Mouse (Mus musculus): Measurements from ENCODE around the gene Hist1h1t. TPM values are rescaled to one million over a fixed set of nuclear protein-coding genes. Genes with fewer than 3 reads are reported as not detected.
"Not testable (repeated sequence)": the region's sequence is repeated elsewhere in the genome, so short reads cannot be mapped to it uniquely, and the experiment has no call there.

Hist1h1t gene
- polyA plus RNA-seq, 1 experiment = not detected

DNA sequence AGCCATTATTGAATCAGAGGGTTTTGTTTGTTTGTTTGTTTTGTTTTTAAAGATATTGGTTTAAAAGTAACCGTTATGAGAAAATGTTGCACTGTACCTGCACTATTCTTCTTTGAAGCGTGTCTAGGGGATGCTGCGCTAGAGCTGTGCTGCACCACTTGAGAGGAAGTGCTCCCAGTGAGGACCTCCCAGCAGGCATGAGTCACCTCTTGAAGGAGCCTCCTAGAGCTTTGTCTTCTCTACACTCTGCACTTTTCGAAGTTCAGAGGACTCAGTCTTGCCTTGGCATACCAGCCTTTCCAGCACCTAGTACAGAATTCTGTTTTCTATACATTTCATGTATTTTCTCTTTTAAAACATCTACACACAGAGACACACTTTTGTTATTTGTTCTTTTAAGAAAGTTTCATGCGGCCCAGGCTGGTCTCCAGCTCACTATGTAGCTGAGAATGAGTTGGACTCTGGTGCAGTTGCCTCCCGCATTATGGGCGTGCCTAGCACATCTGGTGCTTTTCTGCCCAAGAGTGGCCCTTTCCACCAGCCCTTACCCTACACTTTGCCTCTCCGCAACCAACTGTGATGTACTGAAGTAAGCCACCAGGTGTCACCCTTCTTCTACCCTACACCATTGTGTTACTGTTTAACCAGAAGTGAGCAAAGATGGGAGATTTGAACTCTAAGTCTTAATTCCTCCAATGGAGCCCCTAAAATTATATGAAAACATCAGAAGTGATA, 5.3 kb downstream of the Hist1h1t start:
- TF ChIP-seq POLR2A (IDR thresholded peaks at IDR 0.05; ENCODE audit: low read depth, low read length) (no peak), CTCF (conservative IDR thresholded peaks at IDR 0.05; ENCODE audit: insufficient read depth, insufficient read length, low read depth, low read length) (peak; percentile 80)
- H3K27ac ChIP-seq (ENCODE audit: insufficient read depth, low read depth, low read length) = no peak overlapping the region
- 21% methylated on average over 8 of the region's 8 CpGs for WGBS
- H3K27me3 ChIP-seq (replicated peaks; ENCODE audit: control insufficient read depth, insufficient read depth, low read length) = no peaks in the 10 kb centered on the region
- DNase-seq = peak; percentile 90
- H3K36me3 ChIP-seq (ENCODE audit: control insufficient read depth, insufficient read depth, low read length) = no peaks in the 10 kb centered on the region; the same call in 1 of the 2 replicates
- H3K4me1 ChIP-seq (ENCODE audit: control insufficient read depth, insufficient read depth, low read length) = no peaks in the 10 kb centered on the region; the same call in 1 of the 2 replicates
- no peak overlapping the region for H3K4me3 ChIP-seq (ENCODE audit: insufficient read depth, low read depth, low read length)

DNA sequence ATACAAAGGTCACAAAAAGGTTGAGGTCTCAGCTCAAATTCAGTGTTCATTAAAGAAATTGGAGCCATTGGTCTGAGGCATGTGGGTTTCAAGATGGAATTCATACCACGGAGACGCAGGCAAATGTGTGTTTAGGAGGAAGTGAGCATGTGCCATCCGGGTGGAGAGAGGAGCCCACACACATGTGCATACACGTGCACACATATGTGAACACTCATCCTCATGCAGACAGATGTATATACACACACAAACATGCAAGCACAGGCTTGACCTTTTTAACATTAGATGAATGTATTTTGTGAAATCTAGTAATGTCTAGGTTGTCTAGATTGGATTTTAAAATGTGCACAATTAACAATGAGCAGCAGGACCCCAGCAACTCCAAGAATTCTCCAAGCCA, 6.6 kb downstream of the Hist1h1t start:
- no peak overlapping the region for H3K4me3 ChIP-seq (ENCODE audit: insufficient read depth, low read depth, low read length)
- H3K36me3 ChIP-seq (ENCODE audit: control insufficient read depth, insufficient read depth, low read length) = no peaks in the 10 kb centered on the region; the same call in 1 of the 2 replicates
- no peak for DNase-seq
- WGBS = 78% methylated on average over 4 of the region's 4 CpGs
- H3K27me3 ChIP-seq (replicated peaks; ENCODE audit: control insufficient read depth, insufficient read depth, low read length) = no peaks in the 10 kb centered on the region
- no peaks in the 10 kb centered on the region; the same call in 1 of the 2 replicates for H3K4me1 ChIP-seq (ENCODE audit: control insufficient read depth, insufficient read depth, low read length)
- TF ChIP-seq POLR2A (IDR thresholded peaks at IDR 0.05; ENCODE audit: low read depth, low read length) = no peak
- TF ChIP-seq CTCF (conservative IDR thresholded peaks at IDR 0.05; ENCODE audit: insufficient read depth, insufficient read length, low read depth, low read length) = no peak
- no peak overlapping the region for H3K27ac ChIP-seq (ENCODE audit: insufficient read depth, low read depth, low read length)

- H3K4me3 ChIP-seq (ENCODE audit: insufficient read depth, low read depth, low read length); H3K4me1 ChIP-seq (ENCODE audit: control insufficient read depth, insufficient read depth, low read length): not testable (repeated sequence)
- WGBS = 63% methylated on average over 2 of the region's 2 CpGs
These were observed 7.2 kb downstream of the Hist1h1t start for GRCm38 (mm10) chr13:23702801-23703200.

DNA sequence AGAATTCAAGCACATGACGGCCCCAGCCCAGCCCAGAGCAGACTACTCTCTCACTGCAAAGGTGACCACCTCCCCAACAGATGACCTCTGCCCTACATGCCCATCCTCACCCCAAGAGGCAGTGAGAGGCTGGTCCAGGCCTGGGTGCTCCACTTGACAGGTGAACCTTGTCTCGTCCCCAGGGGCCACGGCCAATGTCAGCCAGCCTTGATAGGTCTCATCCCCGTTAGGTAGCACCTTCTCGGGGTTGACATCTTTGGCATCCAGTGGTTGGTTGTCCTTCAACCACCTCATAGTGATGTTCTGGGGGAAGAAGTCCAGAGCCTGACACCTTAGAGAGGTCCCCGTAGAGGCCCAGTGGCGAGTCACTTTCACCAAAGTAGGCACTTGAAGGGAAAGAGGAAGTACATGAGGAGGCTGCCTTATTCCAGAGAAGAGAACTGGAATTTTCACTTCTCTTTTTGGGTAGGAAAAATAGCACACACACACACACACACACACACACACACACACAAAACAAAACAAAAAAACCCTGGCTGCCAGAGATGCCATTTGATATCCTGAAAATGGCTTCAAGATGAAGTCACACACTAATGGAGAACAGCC, 10.2 kb downstream of the Hist1h1t start:
- no peak overlapping the region for H3K27ac ChIP-seq (ENCODE audit: insufficient read depth, low read depth, low read length)
- no peak for TF ChIP-seq CTCF (conservative IDR thresholded peaks at IDR 0.05; ENCODE audit: insufficient read depth, insufficient read length, low read depth, low read length)
- TF ChIP-seq POLR2A (IDR thresholded peaks at IDR 0.05; ENCODE audit: low read depth, low read length) = no peak

More at GRCm38 (mm10) chr13:23702801-23703200, 7.2 kb downstream of the Hist1h1t start:
- not testable (repeated sequence) for H3K36me3 ChIP-seq (ENCODE audit: control insufficient read depth, insufficient read depth, low read length); H3K27me3 ChIP-seq (replicated peaks; ENCODE audit: control insufficient read depth, insufficient read depth, low read length); H3K27ac ChIP-seq (ENCODE audit: insufficient read depth, low read depth, low read length); DNase-seq

DNA sequence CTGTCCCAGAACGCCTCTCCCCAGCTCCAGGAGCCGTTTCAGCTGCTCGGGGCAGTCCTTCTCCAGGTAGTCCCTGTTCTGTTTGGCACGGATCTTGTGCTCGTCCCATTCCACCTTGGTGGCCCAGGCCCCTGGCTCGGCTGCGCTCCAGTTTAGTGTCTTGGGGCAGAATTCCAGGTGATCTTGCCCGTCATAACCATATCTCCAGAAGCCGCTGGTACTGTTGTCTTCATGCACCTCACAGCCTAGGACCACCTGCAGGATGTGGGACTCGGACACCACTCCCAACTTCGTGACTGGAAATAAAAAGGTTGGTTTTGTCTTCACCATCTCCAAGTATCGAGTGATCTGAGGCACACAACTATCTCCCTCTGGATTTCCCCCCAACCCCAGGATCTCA, 11.2 kb downstream of the Hist1h1t start:
- Histone ChIP-seq H3K27ac (ENCODE audit: insufficient read depth, low read depth, low read length) (no peak overlapping the region), H3K4me1 (ENCODE audit: control insufficient read depth, insufficient read depth, low read length) (0 out of 2 replicates have a peak, but pooled peaks cover 3% of the 10 kb centered on the region), H3K4me3 (ENCODE audit: insufficient read depth, low read depth, low read length) (no peak overlapping the region), H3K36me3 (ENCODE audit: control insufficient read depth, insufficient read depth, low read length) (no peaks in the 10 kb centered on the region; the same call in 1 of the 2 replicates), H3K27me3 (replicated peaks; ENCODE audit: control insufficient read depth, insufficient read depth, low read length) (no peaks in the 10 kb centered on the region)
- no peak for DNase-seq
- no peak for TF ChIP-seq CTCF (conservative IDR thresholded peaks at IDR 0.05; ENCODE audit: insufficient read depth, insufficient read length, low read depth, low read length)
- TF ChIP-seq POLR2A (IDR thresholded peaks at IDR 0.05; ENCODE audit: low read depth, low read length) = no peak
- 97% methylated on average over 12 of the region's 12 CpGs for WGBS

More for the DNA sequence above, 10.2 kb downstream of the Hist1h1t start:
- Histone ChIP-seq H3K4me1 (ENCODE audit: control insufficient read depth, insufficient read depth, low read length) (peaks cover 3% of the 10 kb centered on the region; the same call in 1 of the 2 replicates), H3K27me3 (replicated peaks; ENCODE audit: control insufficient read depth, insufficient read depth, low read length) (no peaks in the 10 kb centered on the region), H3K36me3 (ENCODE audit: control insufficient read depth, insufficient read depth, low read length) (no peaks in the 10 kb centered on the region; the same call in 1 of the 2 replicates), H3K4me3 (ENCODE audit: insufficient read depth, low read depth, low read length) (no peak overlapping the region)
- no peak for DNase-seq
- 96% methylated on average over 7 of the region's 7 CpGs for WGBS

DNA sequence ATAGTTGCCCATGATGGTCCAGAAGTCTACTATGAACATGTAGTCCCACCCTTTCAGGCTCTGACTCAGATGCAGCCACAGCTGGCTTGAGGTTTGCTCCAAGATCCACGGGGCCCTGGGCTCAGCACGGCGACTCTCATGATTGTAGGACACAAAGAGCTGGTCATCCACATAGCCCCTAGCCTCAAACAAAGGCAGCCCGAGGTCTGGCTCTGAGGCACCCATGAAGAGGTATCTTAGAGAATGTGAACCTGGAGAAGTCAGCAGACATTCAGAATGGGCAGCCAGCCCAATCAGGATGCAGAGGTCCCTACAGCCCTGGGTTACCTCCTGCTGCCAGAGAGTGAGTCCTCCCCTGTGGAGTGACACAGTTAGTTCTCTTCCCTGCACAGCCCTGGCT, 12.4 kb downstream of the Hist1h1t start:
- H3K4me1 ChIP-seq (ENCODE audit: control insufficient read depth, insufficient read depth, low read length) = 0 out of 2 replicates have a peak, but pooled peaks cover 3% of the 10 kb centered on the region
- no peak overlapping the region for H3K4me3 ChIP-seq (ENCODE audit: insufficient read depth, low read depth, low read length)
- WGBS = 95% methylated on average over 4 of the region's 4 CpGs
- H3K27me3 ChIP-seq (replicated peaks; ENCODE audit: control insufficient read depth, insufficient read depth, low read length) = no peaks in the 10 kb centered on the region
- no peak overlapping the region for H3K27ac ChIP-seq (ENCODE audit: insufficient read depth, low read depth, low read length)
- DNase-seq = no peak
- TF ChIP-seq CTCF (conservative IDR thresholded peaks at IDR 0.05; ENCODE audit: insufficient read depth, insufficient read length, low read depth, low read length) = no peak
- no peaks in the 10 kb centered on the region; the same call in 1 of the 2 replicates for H3K36me3 ChIP-seq (ENCODE audit: control insufficient read depth, insufficient read depth, low read length)

DNA sequence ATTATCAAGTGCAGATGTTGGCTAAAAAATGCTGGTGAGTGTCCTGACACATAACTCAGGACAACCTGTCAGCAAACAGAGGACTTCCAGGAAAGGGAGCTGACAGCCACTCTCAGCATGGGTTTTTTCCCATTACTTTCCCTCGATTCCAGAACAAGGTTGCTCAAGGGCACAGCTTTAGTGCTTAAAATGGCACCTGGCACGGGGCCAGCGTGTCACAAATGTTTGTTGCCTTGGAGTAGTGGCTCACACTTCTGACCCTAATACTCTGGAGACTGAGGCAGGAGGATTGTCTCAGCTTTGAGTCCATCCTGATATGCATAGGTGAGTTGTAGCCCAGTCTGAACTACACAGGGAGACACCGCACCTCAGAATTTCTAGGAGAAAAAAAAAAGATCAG, 13.0 kb downstream of the Hist1h1t start:
- WGBS = 61% methylated on average over 4 of the region's 4 CpGs
- Histone ChIP-seq H3K4me3 (ENCODE audit: insufficient read depth, low read depth, low read length) (no peak overlapping the region), H3K27me3 (replicated peaks; ENCODE audit: control insufficient read depth, insufficient read depth, low read length) (no peaks in the 10 kb centered on the region), H3K36me3 (ENCODE audit: control insufficient read depth, insufficient read depth, low read length) (no peaks in the 10 kb centered on the region; the same call in 1 of the 2 replicates), H3K27ac (ENCODE audit: insufficient read depth, low read depth, low read length) (no peak overlapping the region), H3K4me1 (ENCODE audit: control insufficient read depth, insufficient read depth, low read length) (0 out of 2 replicates have a peak, but pooled peaks cover 3% of the 10 kb centered on the region)
- TF ChIP-seq POLR2A (IDR thresholded peaks at IDR 0.05; ENCODE audit: low read depth, low read length) = no peak
- TF ChIP-seq CTCF (conservative IDR thresholded peaks at IDR 0.05; ENCODE audit: insufficient read depth, insufficient read length, low read depth, low read length) = no peak
- DNase-seq = peak; percentile 27

Data from kidney, adult 2 months (tissue).